Mouse (Mus musculus) stomach, embryonic 16.5 days (tissue): ENCODE measurements around the gene A630001G21Rik. TPM values are rescaled to one million over a fixed set of nuclear protein-coding genes. Genes with fewer than 3 reads are reported as not detected.
"Not testable (repeated sequence)": the region's sequence is repeated elsewhere in the genome, so short reads cannot be mapped to it uniquely, and the experiment has no call there.

ENCODE experiments used
- ATAC-seq: fragments of 200-750 bp; cut with Nextera tagmentation; 2 replicates; pipeline ENCODE4 v1.8.0; 2017; ENCODE audit warnings: moderate number of reproducible peaks, moderate TSS enrichment; ENCODE audit not compliant: insufficient read depth, low FRiP score
- H3K27ac ChIP-seq: fragments of 300-500 bp; sonication (generic); 2 replicates; pipeline ENCODE4 v1.5.1; 2014; ENCODE audit warnings: low read length
- H3K27me3 ChIP-seq: fragments of 300-500 bp; sonication (generic); 2 replicates; pipeline ENCODE4 v1.6.1; 2014; ENCODE audit warnings: low read length, control low read depth, mixed read lengths; ENCODE audit not compliant: control insufficient read depth, insufficient read depth
- H3K36me3 ChIP-seq: fragments of 300-500 bp; sonication (generic); 2 replicates; pipeline ENCODE4 v1.6.1; 2014; ENCODE audit warnings: low read length; ENCODE audit not compliant: control insufficient read depth, insufficient read depth
- H3K4me1 ChIP-seq: fragments of 300-500 bp; sonication (generic); 2 replicates; pipeline ENCODE4 v1.6.1; 2014; ENCODE audit warnings: low read length, control low read depth, mixed read lengths; ENCODE audit not compliant: control insufficient read depth, insufficient read depth
- H3K4me2 ChIP-seq: fragments of 300-500 bp; sonication (generic); 2 replicates; pipeline ENCODE4 v1.6.1; 2014; ENCODE audit warnings: low read depth, low read length, mixed read lengths
- H3K4me3 ChIP-seq: fragments of 300-500 bp; sonication (generic); replicated peaks from 2 replicates; pipeline ENCODE4 v1.5.1; 2014; ENCODE audit warnings: mild to moderate bottlenecking, low read length
- H3K9ac ChIP-seq: fragments of 300-500 bp; sonication (generic); 2 replicates; pipeline ENCODE4 v1.6.1; 2014; ENCODE audit warnings: low read length
- H3K9me3 ChIP-seq: fragments of 300-500 bp; sonication (generic); replicated peaks from 2 replicates; pipeline ENCODE4 v1.6.1; 2016; ENCODE audit warnings: low read length, control low read depth; ENCODE audit not compliant: control insufficient read depth
- WGBS: fragments of 180-500 bp; shearing (Covaris S2); extraction: QIAGEN DNeasy Blood & Tissue Kit; methylation state at CpG from one replicate; pipeline ENCODE4 v1.1.7; 2014; 5-methylcytosine and 5-hydroxymethylcytosine counted together
- polyA plus RNA-seq: library from polyadenylated mRNA; unstranded; fragments of >200 nt; fragmentation: Nextera tagmentation; extraction: Ambion mirVana; gene quantifications from 2 replicates; pipeline ENCODE4 v1.2.1, GENCODE M21; 2015

The A630001G21Rik gene
- 1.0 and 1.3 TPM in 2 replicates for polyA plus RNA-seq

DNA sequence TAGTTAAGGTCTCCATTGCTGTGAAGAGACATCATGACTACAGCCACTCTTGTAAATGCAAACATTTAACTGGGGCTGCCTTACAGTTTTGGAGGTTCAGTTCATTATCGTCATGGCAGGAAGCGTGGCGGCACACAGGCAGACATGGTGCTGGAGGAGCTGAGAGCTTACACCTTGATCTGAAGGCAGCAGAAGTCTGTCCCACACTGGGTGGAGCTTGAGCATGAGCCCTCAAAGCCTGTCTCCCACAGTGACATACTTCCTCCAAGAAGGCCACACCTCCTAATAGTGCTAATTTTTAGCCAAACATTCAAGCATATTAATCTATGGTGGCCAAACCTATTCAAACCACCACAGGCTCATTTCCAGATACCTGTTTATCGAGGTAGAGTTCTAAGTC, at the start of gene A630001G21Rik:
TSS of gene A630001G21Rik (minus strand) at position 208 of the 400 bp plus-strand sequence.
- no peak for ATAC-seq
- no peak within 1 kb of the TSS for H3K9ac ChIP-seq
- no peak within 1 kb of the TSS for H3K4me3 ChIP-seq
- no peak within 1 kb of the TSS for H3K4me2 ChIP-seq
- H3K27ac ChIP-seq, result no peak within 1 kb of the TSS
- 80% methylated on average over 4 of the region's 4 CpGs for WGBS
- no peaks in the 10 kb centered on the region for H3K9me3 ChIP-seq
- no peaks in the 10 kb centered on the region for H3K4me1 ChIP-seq
- H3K27me3 ChIP-seq, result no peaks in the 10 kb centered on the region
- no peaks in the 10 kb centered on the region for H3K36me3 ChIP-seq

DNA sequence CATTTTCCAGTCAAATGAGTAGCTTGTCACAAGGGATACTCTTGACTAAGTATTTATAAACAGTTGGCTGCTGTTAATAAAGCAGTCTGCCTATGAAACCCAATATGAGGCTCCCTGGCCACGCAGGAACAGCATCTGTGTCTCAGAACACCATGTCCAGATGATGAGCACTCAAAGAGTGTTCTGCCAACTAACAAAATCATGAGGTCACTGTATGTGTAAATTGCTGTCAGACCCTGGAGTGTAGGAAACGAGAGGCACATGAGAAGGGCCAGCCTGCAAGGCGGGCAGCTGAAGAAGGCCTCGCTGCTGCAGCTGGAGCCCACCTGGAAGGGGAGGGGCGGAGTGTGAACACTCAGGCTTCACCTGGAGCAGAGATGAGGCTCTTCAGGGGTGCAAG, 48.7 kb upstream of the A630001G21Rik start:
- no peaks in the 10 kb centered on the region for H3K9me3 ChIP-seq
- no peak overlapping the region for H3K9ac ChIP-seq
- H3K27ac ChIP-seq, result no peak overlapping the region
- no peaks in the 10 kb centered on the region for H3K27me3 ChIP-seq
- H3K4me2 ChIP-seq, result no peak overlapping the region
- WGBS, result 64% methylated on average over 5 of the region's 5 CpGs
- H3K4me1 ChIP-seq, result no peaks in the 10 kb centered on the region
- no peak overlapping the region for H3K4me3 ChIP-seq
- peak; percentile 37; the same call in 1 of the 2 replicates for ATAC-seq
- no peaks in the 10 kb centered on the region; the same call in 1 of the 2 replicates for H3K36me3 ChIP-seq

DNA sequence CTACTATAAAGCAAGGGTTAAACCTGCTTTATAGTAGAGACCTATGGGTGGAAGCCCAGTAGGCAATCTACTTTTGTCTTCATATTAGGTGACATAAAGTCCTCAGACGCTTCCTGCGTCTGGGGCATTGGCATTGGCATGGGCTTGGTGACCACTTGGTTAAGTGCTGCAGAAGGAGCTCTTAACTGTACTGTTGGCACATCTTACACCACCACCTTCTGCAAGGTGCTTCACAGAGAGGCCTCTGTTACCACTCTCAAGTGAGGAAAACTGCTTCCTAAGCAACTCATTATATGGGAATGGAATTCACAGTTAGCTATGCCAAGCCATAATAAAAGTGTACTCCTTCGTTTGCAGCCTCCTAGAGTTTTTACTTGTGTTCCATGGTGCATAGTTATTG, 46.5 kb upstream of the A630001G21Rik start:
- Histone ChIP-seq H3K27ac (no peak overlapping the region), H3K4me3 (no peak overlapping the region), H3K9me3 (no peaks in the 10 kb centered on the region), H3K9ac (no peak overlapping the region), H3K36me3 (peaks cover under 1% of the 10 kb centered on the region; the same call in 1 of the 2 replicates), H3K4me2 (no peak overlapping the region), H3K27me3 (no peaks in the 10 kb centered on the region), H3K4me1 (no peaks in the 10 kb centered on the region)
- no peak for ATAC-seq
- WGBS, result 91% methylated on average over 3 of the region's 3 CpGs

DNA sequence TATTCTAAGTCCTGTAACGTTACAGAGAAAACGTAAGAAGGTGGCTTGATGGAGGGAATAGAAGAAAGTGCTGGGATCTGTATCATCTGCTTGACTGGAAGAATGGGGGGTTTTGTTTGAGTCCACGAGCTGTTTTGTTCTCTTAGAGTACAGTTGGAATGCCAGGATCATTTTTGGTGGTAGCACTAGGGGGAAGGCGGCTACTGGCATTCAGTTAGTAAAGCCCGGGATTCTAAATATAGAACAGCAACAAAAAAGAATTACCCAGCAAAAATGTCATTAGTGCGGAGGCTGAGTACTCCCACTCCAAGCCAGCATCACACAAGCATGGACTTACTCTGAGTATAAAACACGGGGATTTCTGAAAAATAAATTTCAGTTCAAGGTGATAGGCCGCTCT, 43.8 kb upstream of the A630001G21Rik start:
- no peaks in the 10 kb centered on the region for H3K4me1 ChIP-seq
- no peak overlapping the region for H3K4me3 ChIP-seq
- peaks cover 8% of the 10 kb centered on the region for H3K36me3 ChIP-seq
- 79% methylated on average over 8 of the region's 8 CpGs for WGBS
- no peak for ATAC-seq
- no peaks in the 10 kb centered on the region for H3K9me3 ChIP-seq
- no peak overlapping the region for H3K27ac ChIP-seq
- H3K9ac ChIP-seq, result no peak overlapping the region
- H3K27me3 ChIP-seq, result no peaks in the 10 kb centered on the region
- H3K4me2 ChIP-seq, result no peak overlapping the region

DNA sequence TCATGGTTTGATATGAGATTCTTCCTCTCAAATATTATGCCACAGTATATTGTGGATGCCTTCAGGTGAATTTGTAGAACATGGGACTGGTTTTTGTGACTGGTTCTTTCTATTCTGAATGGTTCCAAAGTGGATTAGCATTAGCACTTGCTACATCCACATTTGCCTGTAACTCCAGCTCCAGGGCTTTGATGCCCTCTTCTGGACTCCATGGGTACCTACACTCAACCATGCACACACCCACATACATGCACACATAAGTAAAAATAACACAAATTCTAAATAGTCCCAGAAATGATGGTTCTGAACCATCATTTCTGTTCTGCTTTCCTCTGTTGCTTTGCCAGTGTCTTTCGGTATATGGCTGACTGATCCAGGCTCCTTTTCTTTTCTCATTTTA, 41.3 kb upstream of the A630001G21Rik start:
- H3K27me3 ChIP-seq, result no peaks in the 10 kb centered on the region
- 97% methylated on average over 1 of the region's 1 CpGs for WGBS
- no peak overlapping the region for H3K9ac ChIP-seq
- H3K9me3 ChIP-seq, result no peaks in the 10 kb centered on the region
- H3K4me3 ChIP-seq, result no peak overlapping the region
- no peak overlapping the region for H3K4me2 ChIP-seq
- peaks cover 8% of the 10 kb centered on the region for H3K36me3 ChIP-seq
- no peak overlapping the region for H3K27ac ChIP-seq
- no peaks in the 10 kb centered on the region for H3K4me1 ChIP-seq
- ATAC-seq, result no peak

DNA sequence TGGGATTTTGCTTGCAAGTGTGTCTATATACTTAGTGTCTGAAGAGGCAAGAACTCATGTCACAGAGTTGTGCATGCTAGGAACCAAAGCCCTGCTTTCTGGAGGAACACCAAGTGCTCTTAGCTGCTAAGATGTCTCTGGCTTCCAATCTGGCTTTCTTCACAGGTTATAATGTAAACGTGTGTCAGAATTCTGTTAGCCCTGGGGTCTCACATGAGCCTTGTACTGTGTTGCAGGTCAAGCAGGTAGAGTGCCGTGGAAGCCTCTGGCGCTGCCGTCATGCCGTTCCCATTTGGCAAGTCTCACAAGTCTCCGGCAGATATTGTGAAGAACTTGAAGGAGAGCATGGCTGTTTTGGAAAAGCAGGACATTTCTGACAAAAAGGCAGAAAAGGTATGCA, 39.7 kb upstream of the A630001G21Rik start:
- Histone ChIP-seq H3K9me3 (no peaks in the 10 kb centered on the region), H3K9ac (no peak overlapping the region), H3K36me3 (peaks cover 8% of the 10 kb centered on the region), H3K4me2 (no peak overlapping the region), H3K4me1 (peaks cover 6% of the 10 kb centered on the region), H3K27ac (no peak overlapping the region), H3K4me3 (no peak overlapping the region), H3K27me3 (no peaks in the 10 kb centered on the region)
- 66% methylated on average over 6 of the region's 6 CpGs for WGBS
- no peak for ATAC-seq

DNA sequence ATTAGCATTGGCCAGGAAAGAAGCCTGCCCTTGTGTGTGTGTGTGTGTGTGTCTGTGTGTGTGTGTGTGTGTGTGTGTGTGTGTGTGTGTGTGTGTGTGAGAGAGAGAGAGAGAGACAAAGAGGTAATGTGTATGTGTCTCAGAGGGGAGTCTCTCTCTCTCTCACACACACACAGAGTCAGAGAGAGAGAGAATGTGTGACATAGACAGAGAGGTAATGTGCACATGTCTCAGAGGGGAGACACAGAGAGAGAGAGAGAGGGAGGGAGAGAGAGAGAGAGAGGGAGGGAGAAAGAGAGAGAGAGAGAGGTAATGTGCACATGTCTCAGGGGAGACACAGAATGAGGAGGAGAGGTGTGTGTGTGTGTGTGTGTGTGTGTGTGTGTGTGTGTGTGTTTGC, 35.8 kb upstream of the A630001G21Rik start:
- not testable (repeated sequence) for H3K4me2 ChIP-seq, H3K9ac ChIP-seq, H3K4me3 ChIP-seq, H3K9me3 ChIP-seq, ATAC-seq, H3K27ac ChIP-seq, H3K27me3 ChIP-seq, H3K36me3 ChIP-seq
- H3K4me1 ChIP-seq, result peaks cover 24% of the 10 kb centered on the region

DNA sequence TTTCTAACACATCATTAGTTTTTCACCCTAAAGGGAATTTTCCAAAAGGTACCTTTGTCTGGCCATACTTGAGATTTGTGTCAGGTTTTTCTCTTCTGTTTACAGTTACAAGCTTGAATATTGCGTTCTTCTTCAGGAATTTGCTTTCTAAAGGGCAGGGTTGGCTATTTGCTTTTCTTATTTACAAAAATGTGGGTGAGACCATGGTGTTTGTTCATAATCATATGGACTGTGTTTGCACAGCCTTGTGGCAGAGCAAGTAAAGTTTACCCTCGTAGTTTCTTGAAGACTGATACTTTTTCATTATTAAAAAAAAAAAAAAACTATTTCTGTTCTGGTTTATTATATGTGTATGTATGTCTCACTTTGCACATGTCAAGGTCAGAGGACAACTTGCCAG, 32.3 kb upstream of the A630001G21Rik start:
- peak overlapping the region; percentile 74 for H3K27ac ChIP-seq
- no peak overlapping the region for H3K9ac ChIP-seq
- ATAC-seq, result peak; percentile 67; the same call in 1 of the 2 replicates
- H3K9me3 ChIP-seq, result no peaks in the 10 kb centered on the region
- H3K4me1 ChIP-seq, result peaks cover 32% of the 10 kb centered on the region
- 46% methylated on average over 2 of the region's 2 CpGs for WGBS
- no peaks in the 10 kb centered on the region for H3K36me3 ChIP-seq
- H3K4me3 ChIP-seq, result no peak overlapping the region
- peak overlapping the region; percentile 21; the same call in 1 of the 2 replicates for H3K4me2 ChIP-seq
- no peaks in the 10 kb centered on the region for H3K27me3 ChIP-seq

DNA sequence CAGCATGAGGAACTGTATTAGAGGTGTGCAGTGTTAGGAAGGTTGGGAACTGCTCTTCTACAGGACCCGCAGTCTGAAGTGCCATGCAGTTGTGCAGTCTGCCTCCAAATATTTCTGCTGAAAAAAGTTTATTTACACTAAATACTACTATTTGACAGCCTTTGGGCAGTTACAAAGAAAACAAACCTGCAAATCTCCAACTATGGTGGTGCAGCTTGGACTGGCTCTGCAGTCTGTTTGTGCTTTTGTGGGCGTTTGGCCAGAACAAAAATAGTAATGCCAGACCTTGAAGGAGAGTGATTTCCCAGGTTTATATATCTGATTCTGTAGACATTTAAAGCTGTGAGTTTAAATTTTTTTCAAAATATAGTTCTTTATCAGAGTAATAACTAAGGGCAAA, 31.9 kb upstream of the A630001G21Rik start:
- 36% methylated on average over 2 of the region's 2 CpGs for WGBS
- H3K9me3 ChIP-seq, result no peaks in the 10 kb centered on the region
- no peaks in the 10 kb centered on the region for H3K36me3 ChIP-seq
- no peak overlapping the region for H3K4me2 ChIP-seq
- H3K4me1 ChIP-seq, result peaks cover 32% of the 10 kb centered on the region
- peak; percentile 39; the same call in 1 of the 2 replicates for ATAC-seq
- H3K27me3 ChIP-seq, result no peaks in the 10 kb centered on the region
- H3K4me3 ChIP-seq, result no peak overlapping the region
- peak overlapping the region; percentile 72 for H3K27ac ChIP-seq
- no peak overlapping the region for H3K9ac ChIP-seq

DNA sequence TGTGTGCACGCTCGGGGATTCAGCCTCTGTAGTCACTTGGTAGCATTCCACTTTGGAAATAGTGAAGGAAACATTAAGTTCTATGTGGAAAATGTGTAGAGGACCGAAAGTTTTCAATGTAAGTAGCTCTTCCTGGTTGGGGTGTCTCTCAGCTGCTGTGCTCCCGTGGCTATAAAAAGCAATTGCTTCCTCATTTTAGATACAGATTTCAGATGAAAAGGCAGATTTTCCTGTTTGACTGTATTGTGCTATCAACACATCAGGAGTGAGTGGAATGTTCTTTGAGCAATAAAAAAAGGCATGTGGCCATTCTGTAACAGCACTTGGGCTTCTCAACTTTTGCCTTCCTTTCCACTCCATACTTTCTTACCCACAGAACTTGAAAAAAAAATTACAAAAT, 30.8 kb upstream of the A630001G21Rik start:
- H3K27ac ChIP-seq, result peak overlapping the region; percentile 72
- H3K9ac ChIP-seq, result no peak overlapping the region
- H3K4me2 ChIP-seq, result no peak overlapping the region
- no peaks in the 10 kb centered on the region for H3K27me3 ChIP-seq
- no peak overlapping the region for H3K4me3 ChIP-seq
- 45% methylated on average over 4 of the region's 4 CpGs for WGBS
- ATAC-seq, result no peak
- no peaks in the 10 kb centered on the region for H3K36me3 ChIP-seq
- no peaks in the 10 kb centered on the region for H3K9me3 ChIP-seq
- H3K4me1 ChIP-seq, result peaks cover 32% of the 10 kb centered on the region
